Mouse (Mus musculus) CH12.LX (cell line): ENCODE results near the gene Prss42. TPM values are rescaled to one million over a fixed set of nuclear protein-coding genes. Genes with fewer than 3 reads are reported as not detected.

Source experiments
- DNase-seq: peaks from one replicate; pipeline ENCODE4 v3.0.0-alpha.2; 2013; ENCODE audit errors: extremely low read depth
- H3K27ac ChIP-seq: 2 replicates; pipeline ENCODE4 v1.5.1; 2012; ENCODE audit warnings: low read depth, mild to moderate bottlenecking, control low read depth, moderate library complexity; ENCODE audit not compliant: insufficient read depth
- H3K27me3 ChIP-seq: replicated peaks from 2 replicates; pipeline ENCODE3; 2012; ENCODE audit warnings: inconsistent platforms
- H3K36me3 ChIP-seq, 2 experiments: replicated peaks in 1 of 2; 2 replicates each; pipeline versions ENCODE3 to v1.6.1; 2012; ENCODE audit warnings: inconsistent platforms in 1 of 2, low read length in 1 of 2, mild to moderate bottlenecking in 1 of 2, mixed read lengths in 1 of 2, moderate library complexity in 1 of 2; ENCODE audit not compliant: control insufficient read depth in 1 of 2, insufficient read depth in 1 of 2
- H3K4me1 ChIP-seq, 2 experiments: 2 replicates each; pipeline ENCODE4 v1.6.1; 2012; ENCODE audit warnings: inconsistent platforms in 1 of 2, moderate library complexity in 1 of 2; ENCODE audit not compliant: insufficient read depth in 2 of 2, control insufficient read depth in 1 of 2
- H3K4me2 ChIP-seq: 2 replicates; pipeline ENCODE4 v1.6.1; 2012; ENCODE audit warnings: low read depth, mild to moderate bottlenecking, control low read depth; ENCODE audit not compliant: poor library complexity, insufficient read depth, severe bottlenecking
- H3K4me3 ChIP-seq, 3 experiments: fragments of 150-350 bp in 1 of 3; sonication (generic) in 1 of 3; replicated peaks in 1 of 3; 2 replicates each; pipeline versions ENCODE3 to v1.5.1; 2011 to 2012; ENCODE audit warnings: low read depth in 2 of 3, low read length in 2 of 3, mild to moderate bottlenecking in 2 of 3, moderate library complexity in 2 of 3, control low read depth in 1 of 3, improper control_type of control experiment in 1 of 3, inconsistent platforms in 1 of 3, mixed read lengths in 1 of 3; ENCODE audit not compliant: poor library complexity in 1 of 3
- H3K79me2 ChIP-seq: replicated peaks from 2 replicates; pipeline ENCODE4 v1.6.1; 2012; ENCODE audit warnings: mild to moderate bottlenecking, moderate library complexity; ENCODE audit not compliant: control insufficient read depth, poor library complexity, insufficient read depth, severe bottlenecking; ENCODE audit errors: extremely low read depth
- H3K9ac ChIP-seq: 2 replicates; pipeline ENCODE4 v1.6.1; 2012; ENCODE audit warnings: low read depth, mild to moderate bottlenecking, control low read depth, moderate library complexity; ENCODE audit not compliant: insufficient read depth
- H3K9me3 ChIP-seq: replicated peaks from 2 replicates; pipeline ENCODE3; 2012; ENCODE audit warnings: low read length, inconsistent platforms, mixed read lengths
- BHLHE40 ChIP-seq: IDR thresholded peaks from 2 replicates; pipeline ENCODE4 v1.6.1; 2011; ENCODE audit warnings: mild to moderate bottlenecking, low read depth, low read length, improper control_type of control experiment
- CHD1 ChIP-seq: IDR thresholded peaks from 2 replicates; pipeline ENCODE4 v1.6.1; 2012; ENCODE audit warnings: low read depth, low read length, improper control_type of control experiment, inconsistent platforms
- CTCF ChIP-seq, 2 experiments: IDR thresholded peaks in 1 of 2; conservative IDR thresholded peaks in 1 of 2; 2 replicates each; pipeline ENCODE4 v1.5.1; 2011 to 2012; ENCODE audit warnings: low read depth in 2 of 2, low read length in 2 of 2, improper control_type of control experiment in 1 of 2, inconsistent platforms in 1 of 2, mild to moderate bottlenecking in 1 of 2, moderate library complexity in 1 of 2
- E2F4 ChIP-seq: IDR thresholded peaks from 2 replicates; pipeline ENCODE4 v1.6.1; 2011; ENCODE audit warnings: low read depth, low read length, improper control_type of control experiment; ENCODE audit not compliant: insufficient replicate concordance
- ELF1 ChIP-seq: IDR thresholded peaks from 2 replicates; pipeline ENCODE4 v1.6.1; 2014; ENCODE audit warnings: low read depth, mild to moderate bottlenecking, inconsistent platforms, low read length, improper control_type of control experiment
- EP300 ChIP-seq: IDR thresholded peaks from 2 replicates; pipeline ENCODE4 v1.6.1; 2011; ENCODE audit warnings: low read length, improper control_type of control experiment
- GABPA ChIP-seq: IDR thresholded peaks from 2 replicates; pipeline ENCODE4 v1.6.1; 2012; ENCODE audit warnings: low read depth, low read length, improper control_type of control experiment, inconsistent platforms; ENCODE audit not compliant: insufficient replicate concordance
- IRF4 ChIP-seq: IDR thresholded peaks from 2 replicates; pipeline ENCODE4 v1.6.1; 2014; ENCODE audit warnings: low read depth, mild to moderate bottlenecking, inconsistent platforms, low read length, improper control_type of control experiment
- JUN ChIP-seq: IDR thresholded peaks from 2 replicates; pipeline ENCODE4 v1.6.1; 2011; ENCODE audit warnings: low read depth, mild to moderate bottlenecking, low read length, improper control_type of control experiment, moderate library complexity; ENCODE audit not compliant: insufficient read depth
- KAT2A ChIP-seq: IDR thresholded peaks from 2 replicates; pipeline ENCODE4 v1.6.1; 2012; ENCODE audit warnings: low read length, improper control_type of control experiment, inconsistent platforms; ENCODE audit not compliant: insufficient replicate concordance
- MAZ ChIP-seq: IDR thresholded peaks from 2 replicates; pipeline ENCODE4 v1.6.1; 2012; ENCODE audit warnings: low read depth, mild to moderate bottlenecking, inconsistent platforms, low read length, improper control_type of control experiment, moderate library complexity
- MEF2A ChIP-seq: IDR thresholded peaks from 2 replicates; pipeline ENCODE4 v1.6.1; 2014; ENCODE audit warnings: low read depth, mild to moderate bottlenecking, inconsistent platforms, low read length, improper control_type of control experiment, borderline replicate concordance
- MXI1 ChIP-seq: IDR thresholded peaks from 2 replicates; pipeline ENCODE4 v1.6.1; 2011; ENCODE audit warnings: mild to moderate bottlenecking, low read depth, low read length, improper control_type of control experiment
- MYC ChIP-seq: IDR thresholded peaks from 2 replicates; pipeline ENCODE4 v1.6.1; 2011; ENCODE audit warnings: low read depth, mild to moderate bottlenecking, improper control_type of control experiment, low read length
- NELFE ChIP-seq: IDR thresholded peaks from 2 replicates; pipeline ENCODE4 v1.6.1; 2011; ENCODE audit warnings: low read depth, low read length, improper control_type of control experiment
- NRF1 ChIP-seq: IDR thresholded peaks from 2 replicates; pipeline ENCODE4 v1.6.1; 2014; ENCODE audit warnings: low read depth, mild to moderate bottlenecking, inconsistent platforms, low read length, improper control_type of control experiment, moderate library complexity
- POLR2AphosphoS2 ChIP-seq: IDR thresholded peaks from 2 replicates; pipeline ENCODE4 v1.6.1; 2011; ENCODE audit warnings: low read depth, low read length, improper control_type of control experiment
- RCOR1 ChIP-seq: conservative IDR thresholded peaks from 2 replicates; pipeline ENCODE4 v1.6.1; 2012; ENCODE audit warnings: low read depth, mild to moderate bottlenecking, inconsistent platforms, low read length, improper control_type of control experiment
- SIN3A ChIP-seq: IDR thresholded peaks from 2 replicates; pipeline ENCODE4 v1.6.1; 2012; ENCODE audit warnings: low read length, improper control_type of control experiment, inconsistent platforms
- SMC3 ChIP-seq: IDR thresholded peaks from 2 replicates; pipeline ENCODE4 v1.6.1; 2011; ENCODE audit warnings: low read depth, low read length, improper control_type of control experiment
- TCF12 ChIP-seq: IDR thresholded peaks from 2 replicates; pipeline ENCODE4 v1.6.1; 2014; ENCODE audit warnings: low read depth, mild to moderate bottlenecking, inconsistent platforms, low read length, improper control_type of control experiment
- UBTF ChIP-seq: IDR thresholded peaks from 2 replicates; pipeline ENCODE4 v1.6.1; 2012; ENCODE audit warnings: low read depth, mild to moderate bottlenecking, inconsistent platforms, low read length, improper control_type of control experiment, moderate library complexity
- USF1 ChIP-seq: IDR thresholded peaks from 2 replicates; pipeline ENCODE4 v1.6.1; 2014; ENCODE audit warnings: low read depth, mild to moderate bottlenecking, inconsistent platforms, low read length, improper control_type of control experiment
- USF2 ChIP-seq: conservative IDR thresholded peaks from 2 replicates; pipeline ENCODE4 v1.6.1; 2011; ENCODE audit warnings: low read depth, low read length, improper control_type of control experiment
- ZKSCAN1 ChIP-seq: IDR thresholded peaks from 2 replicates; pipeline ENCODE4 v1.6.1; 2012; ENCODE audit warnings: low read depth, inconsistent platforms, low read length, improper control_type of control experiment, borderline replicate concordance
- ZMIZ1 ChIP-seq: IDR thresholded peaks from 2 replicates; pipeline ENCODE4 v1.6.1; 2012; ENCODE audit warnings: low read depth, mild to moderate bottlenecking, inconsistent platforms, low read length, improper control_type of control experiment
- dilution Hi-C: fragments of 300-500 bp; cut with MboI; formaldehyde crosslinking; loops from 2 replicates; pipeline ENCODE4 v1.14.3; 2020; ENCODE audit warnings: low sequenced_read_pairs; ENCODE audit not compliant: extremely low pct_unique_long_range_greater_than_20kb, extremely low pct_ligation_motif_present
- in situ Hi-C: fragments of 300-500 bp; cut with MboI; formaldehyde crosslinking; loops from 3 replicates; pipeline ENCODE4 v1.14.3; 2019; ENCODE audit warnings: low sequenced_read_pairs, low pct_ligation_motif_present, low pct_unique_long_range_greater_than_20kb, mixed read lengths
- polyA plus RNA-seq: library from polyadenylated mRNA; unstranded; fragments of >175 nt; gene quantifications from 2 replicates; pipeline ENCODE4 v1.2.1, GENCODE M21; 2012; ENCODE audit warnings: low read depth; ENCODE audit not compliant: insufficient read length
- total RNA-seq, 2 experiments: library from RNA; depleted of rRNA; stranded (reverse); fragments of 300-350 nt in 1 of 2; fragments of >200 nt in 1 of 2; gene quantifications; 2 replicates each; pipeline ENCODE4 v1.2.3; 2012 to 2014

Gene Prss42
- total RNA-seq (2012; rRNA removed) (0.29 and 0.34 TPM in 2 replicates), total RNA-seq (2014; rRNA removed) (0.28 TPM in 1 of 2 replicates, not detected in the other), polyA plus RNA-seq (1.1 and 1.2 TPM in 2 replicates)

- TF ChIP-seq CTCF (conservative IDR thresholded peaks at IDR 0.05 in 1 of 2, IDR thresholded peaks at IDR 0.05 in 1 of 2; ENCODE audit: low read depth in 2 of 2, low read length in 2 of 2), result no peak
- no peak for TF ChIP-seq USF1
- no peak for TF ChIP-seq ZKSCAN1
- no peak for TF ChIP-seq SMC3
- TF ChIP-seq RCOR1, result no peak
- TF ChIP-seq CHD1, result no peak
- TF ChIP-seq MAZ, result no peak
- TF ChIP-seq BHLHE40, result no peak
- TF ChIP-seq MYC, result no peak
- TF ChIP-seq NRF1, result no peak
- no peak for TF ChIP-seq POLR2AphosphoS2
- no peak for TF ChIP-seq E2F4
- TF ChIP-seq MEF2A, result no peak
- no peak within 1 kb of the TSS for H3K9ac ChIP-seq
- in situ Hi-C loops, result no loop called here
These were observed at the start of gene Prss42 for GRCm38 (mm10) chr9:110797866-110798265. Gene Prss42 (plus strand): TSS chr9:110798166.

GRCm38 (mm10) chr9:110748451-110748850, 49.5 kb upstream of the Prss42 start:
- DNase-seq, result no peak
- dilution Hi-C loops, result no loop called here

More at GRCm38 (mm10) chr9:110797866-110798265, at the start of gene Prss42:
- Histone ChIP-seq H3K27ac (no peak within 1 kb of the TSS), H3K27me3 (no peaks in the 10 kb centered on the region), H3K4me1 (peaks cover 13 to 53% of the 10 kb centered on the region in 2 experiments; a peak in 3 of 4 replicates), H3K4me2 (no peak within 1 kb of the TSS), H3K4me3 (peak within 1 kb of the TSS in 1 of 3 experiments; percentile 32), H3K79me2 (no peaks in the 10 kb centered on the region), H3K9me3 (no peaks in the 10 kb centered on the region), H3K36me3 (no peaks in the 10 kb centered on the region)
- DNase-seq, result no peak
- dilution Hi-C loops, result no loop called here

More at GRCm38 (mm10) chr9:110748451-110748850, 49.5 kb upstream of the Prss42 start:
- Histone ChIP-seq H3K9ac (no peak overlapping the region), H3K27ac (no peak overlapping the region), H3K4me1 (no peaks in the 10 kb centered on the region; a peak in 1 of 4 replicates), H3K36me3 (no peaks in the 10 kb centered on the region), H3K9me3 (no peaks in the 10 kb centered on the region), H3K79me2 (no peaks in the 10 kb centered on the region), H3K4me2 (no peak overlapping the region), H3K4me3 (no peak overlapping the region), H3K27me3 (peaks cover 92% of the 10 kb centered on the region)
- TF ChIP-seq SMC3 (no peak), USF2 (no peak), POLR2AphosphoS2 (no peak), ZMIZ1 (no peak), NELFE (no peak), RCOR1 (no peak), ELF1 (no peak), JUN (no peak), GABPA (no peak), MEF2A (no peak), NRF1 (no peak), TCF12 (no peak), IRF4 (no peak), UBTF (no peak), EP300 (no peak), MAZ (no peak), CTCF (conservative IDR thresholded peaks at IDR 0.05 in 1 of 2, IDR thresholded peaks at IDR 0.05 in 1 of 2; ENCODE audit: low read depth in 2 of 2, low read length in 2 of 2) (no peak), SIN3A (no peak), KAT2A (no peak), MXI1 (no peak)
- in situ Hi-C loops, result no loop called here
